Mouse (Mus musculus) embryonic facial prominence, embryonic 10.5 days (tissue): Measurements from ENCODE around the gene Iqgap3. TPM values are rescaled to one million over a fixed set of nuclear protein-coding genes. Genes with fewer than 3 reads are reported as not detected.

Experiments used
- DNase-seq: peaks from one replicate; pipeline ENCODE4 v3.0.0-alpha.2; 2017; ENCODE audit warnings: low spot score
- H3K27ac ChIP-seq: fragments of 300-500 bp; sonication (generic); replicated peaks from 2 replicates; pipeline ENCODE4 v1.5.1; 2016; ENCODE audit warnings: mild to moderate bottlenecking
- H3K27me3 ChIP-seq: fragments of 300-500 bp; sonication (generic); replicated peaks from 2 replicates; pipeline ENCODE4 v1.6.1; 2016; ENCODE audit warnings: low read depth, mild to moderate bottlenecking; ENCODE audit not compliant: poor library complexity, severe bottlenecking
- H3K36me3 ChIP-seq: fragments of 300-500 bp; sonication (generic); replicated peaks from 2 replicates; pipeline ENCODE4 v1.6.1; 2016; ENCODE audit warnings: mild to moderate bottlenecking, moderate library complexity
- H3K4me1 ChIP-seq: fragments of 300-500 bp; sonication (generic); 2 replicates; pipeline ENCODE4 v1.6.1; 2016
- H3K4me3 ChIP-seq: fragments of 300-500 bp; sonication (generic); 2 replicates; pipeline ENCODE4 v1.5.1; 2016; ENCODE audit warnings: mild to moderate bottlenecking, moderate library complexity
- H3K9me3 ChIP-seq: fragments of 300-500 bp; sonication (generic); 2 replicates; pipeline ENCODE4 v1.6.1; 2016; ENCODE audit warnings: mild to moderate bottlenecking
- WGBS: fragments of 180-500 bp; shearing (Covaris S2); methylation state at CpG from one replicate; pipeline ENCODE4 v1.1.7; 2016; 5-methylcytosine and 5-hydroxymethylcytosine counted together
- polyA plus RNA-seq: library from polyadenylated mRNA; unstranded; fragments of >200 nt; fragmentation: Nextera tagmentation; extraction: Ambion mirVana; gene quantifications from 2 replicates; pipeline ENCODE4 v1.2.1, GENCODE M21; 2016

The Iqgap3 gene
- polyA plus RNA-seq, 1 experiment from 2014 or later: 28.2 TPM

DNA sequence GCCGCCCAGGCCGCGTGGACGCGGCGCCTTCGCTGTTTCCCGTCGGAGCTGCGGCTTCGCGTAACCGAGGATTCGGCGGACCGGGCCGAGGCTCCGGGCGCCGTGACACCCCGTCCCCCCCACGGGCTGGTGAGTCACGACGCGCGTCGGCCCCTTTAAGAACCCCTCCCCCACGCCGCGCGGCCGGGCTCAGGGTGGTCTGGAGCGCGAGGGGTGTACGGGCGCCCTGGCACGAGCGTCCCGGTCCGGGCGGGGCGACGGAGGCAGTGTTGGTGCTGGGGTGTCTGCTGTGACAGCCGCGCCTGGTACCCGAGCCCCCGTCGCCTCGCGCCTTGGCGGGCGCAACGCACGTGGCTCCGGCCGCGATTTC is 60.8 kb downstream of the Iqgap3 start:
- Histone ChIP-seq H3K36me3 (no peaks in the 10 kb centered on the region), H3K27me3 (peaks cover 26% of the 10 kb centered on the region), H3K4me3 (peak overlapping the region; percentile 90), H3K4me1 (peaks cover 94% of the 10 kb centered on the region), H3K9me3 (no peaks in the 10 kb centered on the region), H3K27ac (peak overlapping the region; percentile 92)
- under 1% methylated on average over 57 of the region's 57 CpGs for WGBS
- no peak for DNase-seq

DNA sequence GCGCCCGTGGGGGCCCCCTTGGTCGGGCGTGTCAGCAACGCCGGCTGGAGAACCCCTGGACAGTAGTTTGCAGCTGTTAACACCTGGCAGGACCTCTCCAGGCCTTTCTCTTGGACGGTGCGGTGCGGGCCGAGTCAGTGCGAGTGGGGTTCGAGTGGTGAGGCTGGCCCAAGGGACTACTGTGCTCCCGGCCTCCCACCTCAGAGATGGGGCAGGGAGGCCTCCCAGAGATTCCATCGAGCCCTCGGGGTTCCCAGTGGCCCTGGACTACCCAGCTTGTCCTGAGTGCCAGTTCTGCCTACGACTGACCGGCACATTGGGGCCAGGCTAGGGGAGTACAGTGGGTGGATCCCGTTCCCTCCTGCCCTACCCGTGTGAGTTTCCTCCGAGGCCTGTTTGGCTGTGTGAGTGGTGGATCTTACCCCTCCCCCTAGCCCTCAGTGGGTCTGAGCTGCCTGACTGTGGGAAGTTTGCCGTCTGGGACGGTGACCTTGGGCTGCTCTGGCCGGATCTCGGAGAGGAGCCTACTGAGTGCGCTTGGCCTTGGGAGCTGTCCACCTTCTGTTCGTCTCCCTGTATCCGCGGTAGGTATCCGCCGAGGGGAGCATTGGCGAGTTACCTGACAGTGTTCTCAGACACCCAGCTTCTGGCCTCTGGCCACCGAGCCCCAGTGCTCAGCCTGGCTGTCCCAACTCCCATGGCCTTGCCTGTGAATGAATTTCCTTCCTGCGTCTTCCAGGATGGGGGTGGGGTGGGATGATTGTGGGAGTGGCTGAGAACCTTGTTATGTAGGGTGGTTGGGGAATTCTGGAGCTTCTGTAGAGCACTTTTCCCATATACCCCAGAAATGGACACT is 61.4 kb downstream of the Iqgap3 start:
- H3K4me3 ChIP-seq: peak overlapping the region; percentile 90
- H3K4me1 ChIP-seq: peaks cover 94% of the 10 kb centered on the region
- DNase-seq: peak; percentile 63
- no peaks in the 10 kb centered on the region for H3K36me3 ChIP-seq
- peaks cover 26% of the 10 kb centered on the region for H3K27me3 ChIP-seq
- WGBS: 1% methylated on average over 33 of the region's 33 CpGs
- H3K27ac ChIP-seq: peak overlapping the region; percentile 92
- H3K9me3 ChIP-seq: no peaks in the 10 kb centered on the region

- Histone ChIP-seq H3K27me3 (peaks cover 25% of the 10 kb centered on the region), H3K4me3 (peak overlapping the region; percentile 90), H3K36me3 (no peaks in the 10 kb centered on the region), H3K27ac (peak overlapping the region; percentile 75), H3K9me3 (no peaks in the 10 kb centered on the region), H3K4me1 (peaks cover 97% of the 10 kb centered on the region)
- peak; percentile 45 for DNase-seq
- WGBS: 19% methylated on average over 5 of the region's 5 CpGs
Measured at GRCm38 (mm10) chr3:88143961-88144486, 62.3 kb downstream of the Iqgap3 start.

GRCm38 (mm10) chr3:88144648-88145410 is 63.1 kb downstream of the Iqgap3 start:
- Histone ChIP-seq H3K36me3 (no peaks in the 10 kb centered on the region), H3K27me3 (peaks cover 17% of the 10 kb centered on the region), H3K27ac (peak overlapping the region; percentile 75), H3K4me1 (peaks cover 97% of the 10 kb centered on the region), H3K4me3 (peak overlapping the region; percentile 90), H3K9me3 (no peaks in the 10 kb centered on the region)
- 65% methylated on average over 6 of the region's 6 CpGs for WGBS
- DNase-seq: no peak

GRCm38 (mm10) chr3:88145411-88145782 is 63.6 kb downstream of the Iqgap3 start:
- H3K4me1 ChIP-seq: peaks cover 97% of the 10 kb centered on the region
- DNase-seq: peak; percentile 14
- H3K9me3 ChIP-seq: no peaks in the 10 kb centered on the region
- peaks cover 11% of the 10 kb centered on the region for H3K27me3 ChIP-seq
- no peaks in the 10 kb centered on the region for H3K36me3 ChIP-seq
- 29% methylated on average over 4 of the region's 4 CpGs for WGBS
- peak overlapping the region; percentile 90 for H3K4me3 ChIP-seq
- H3K27ac ChIP-seq: peak overlapping the region; percentile 75

DNA sequence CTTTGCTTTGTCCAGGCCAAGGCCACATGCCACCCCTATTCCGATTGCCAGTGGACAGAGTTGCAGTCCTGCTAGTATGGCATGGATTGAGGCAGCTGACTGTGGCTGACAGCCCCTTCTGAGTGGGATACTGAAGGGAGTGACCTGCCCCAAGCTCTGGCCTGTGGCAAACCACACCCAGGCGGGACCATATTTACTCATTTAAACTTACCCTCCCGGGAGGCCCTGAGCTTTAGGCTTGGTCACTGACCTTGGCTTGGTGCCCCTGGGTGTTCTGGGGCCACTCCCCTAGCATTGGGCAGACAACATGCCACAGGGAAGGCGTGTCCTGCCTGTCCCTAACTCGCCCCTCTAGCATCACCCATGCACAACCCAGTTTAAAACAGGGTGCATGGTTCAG is 64.2 kb downstream of the Iqgap3 start:
- H3K9me3 ChIP-seq: no peaks in the 10 kb centered on the region
- DNase-seq: no peak
- peaks cover 97% of the 10 kb centered on the region for H3K4me1 ChIP-seq
- H3K27me3 ChIP-seq: peaks cover 6% of the 10 kb centered on the region
- 59% methylated on average over 5 of the region's 5 CpGs for WGBS
- peak overlapping the region; percentile 75 for H3K27ac ChIP-seq
- peak overlapping the region; percentile 90 for H3K4me3 ChIP-seq
- H3K36me3 ChIP-seq: no peaks in the 10 kb centered on the region

DNA sequence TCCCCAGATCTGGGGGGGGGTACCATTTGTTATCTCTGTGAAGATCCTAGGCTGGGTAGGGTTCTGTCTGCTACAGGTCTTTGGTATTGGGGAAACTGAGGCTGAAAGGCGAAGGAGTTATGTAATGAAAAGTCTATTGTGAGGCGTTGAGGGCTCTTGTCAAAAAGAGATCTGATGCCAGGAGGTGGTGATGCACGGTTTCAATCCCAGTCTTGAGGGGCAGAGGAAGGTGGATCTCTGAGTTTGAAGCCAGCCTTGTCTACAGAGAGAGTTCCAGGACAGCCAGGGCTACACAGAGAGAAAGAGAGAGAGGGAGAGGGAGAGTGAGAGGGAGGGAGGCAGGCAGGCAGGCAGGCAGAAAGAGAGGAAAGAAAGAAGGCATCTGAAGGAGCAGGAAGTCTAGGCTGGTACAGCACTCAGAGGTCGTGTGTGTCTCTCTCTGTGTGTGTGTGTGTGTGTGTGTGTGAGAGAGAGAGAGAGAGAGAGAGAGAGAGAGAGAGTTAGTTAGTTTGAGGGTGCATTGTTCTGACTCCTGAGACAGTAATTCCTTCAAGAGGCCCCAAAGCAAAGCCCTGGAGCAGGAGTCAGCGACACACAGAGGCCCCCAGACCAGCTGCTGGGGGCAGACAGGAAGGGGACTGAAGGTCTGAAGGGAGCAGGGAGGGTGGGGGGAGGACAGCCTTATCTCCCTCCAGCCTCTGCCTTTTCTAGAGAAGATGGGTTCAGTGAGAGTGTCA is 64.8 kb downstream of the Iqgap3 start:
- peak overlapping the region; percentile 90; the same call in 1 of the 2 replicates for H3K4me3 ChIP-seq
- WGBS: 41% methylated on average over 5 of the region's 5 CpGs
- no peaks in the 10 kb centered on the region for H3K27me3 ChIP-seq
- H3K36me3 ChIP-seq: peaks cover 4% of the 10 kb centered on the region; the same call in 1 of the 2 replicates
- H3K4me1 ChIP-seq: peaks cover 97% of the 10 kb centered on the region
- no peak for DNase-seq
- peak overlapping the region; percentile 75 for H3K27ac ChIP-seq
- H3K9me3 ChIP-seq: no peaks in the 10 kb centered on the region

- 71% methylated on average over 2 of the region's 2 CpGs for WGBS
Measured at GRCm38 (mm10) chr3:88147444-88147843, 65.7 kb downstream of the Iqgap3 start.

DNA sequence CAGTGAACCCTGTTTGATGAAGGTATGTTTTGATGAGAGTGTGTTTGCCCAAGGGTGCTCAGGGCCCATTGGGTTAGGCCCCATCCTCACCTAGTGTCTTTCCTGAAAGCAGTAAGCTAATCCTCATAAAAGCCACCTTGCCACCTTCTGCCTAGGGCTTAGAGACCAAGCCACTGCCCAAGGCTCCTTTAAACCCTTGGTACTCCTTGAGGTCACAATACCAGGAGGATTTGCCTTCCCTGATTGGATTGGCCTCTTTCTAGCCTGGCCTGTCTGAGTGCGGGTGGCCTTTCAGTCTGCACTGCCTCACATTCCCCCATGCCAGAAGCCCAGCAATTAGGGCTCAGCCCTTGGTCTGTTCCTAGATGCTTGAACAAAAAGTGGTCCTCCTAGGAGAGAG is 66.1 kb downstream of the Iqgap3 start:
- Histone ChIP-seq H3K27ac (no peak overlapping the region), H3K4me1 (peaks cover 94% of the 10 kb centered on the region), H3K27me3 (no peaks in the 10 kb centered on the region), H3K9me3 (no peaks in the 10 kb centered on the region), H3K4me3 (no peak overlapping the region), H3K36me3 (peaks cover 4% of the 10 kb centered on the region; the same call in 1 of the 2 replicates)
- no peak for DNase-seq
- 86% methylated on average over 1 of the region's 1 CpGs for WGBS

More at GRCm38 (mm10) chr3:88147444-88147843, 65.7 kb downstream of the Iqgap3 start:
- H3K9me3 ChIP-seq: no peaks in the 10 kb centered on the region
- peaks cover 99% of the 10 kb centered on the region for H3K4me1 ChIP-seq
- H3K36me3 ChIP-seq: peaks cover 4% of the 10 kb centered on the region; the same call in 1 of the 2 replicates
- H3K27me3 ChIP-seq: no peaks in the 10 kb centered on the region
- no peak overlapping the region for H3K4me3 ChIP-seq
- H3K27ac ChIP-seq: no peak overlapping the region; the same call in 1 of the 2 replicates
- DNase-seq: no peak

DNA sequence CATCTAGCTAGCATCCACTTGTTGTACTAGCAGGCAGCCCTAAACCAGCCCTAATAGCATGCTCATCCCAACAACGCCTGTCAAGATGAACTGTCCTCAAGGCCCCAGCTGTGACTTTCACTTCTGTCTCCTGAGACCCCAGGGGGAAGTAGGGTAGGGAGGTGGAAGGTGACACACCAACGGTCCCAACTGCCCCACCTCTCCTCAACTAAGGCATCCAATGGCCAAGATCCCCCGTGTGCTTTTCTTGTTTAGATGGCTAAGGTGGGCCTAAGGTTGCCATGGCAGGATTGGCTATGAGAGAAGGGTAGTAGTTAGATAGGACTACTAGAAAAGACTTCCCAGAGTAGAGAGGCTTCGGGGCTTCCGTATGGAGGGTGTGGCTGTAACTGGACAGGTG is 66.6 kb downstream of the Iqgap3 start:
- WGBS: 85% methylated on average over 5 of the region's 5 CpGs
- no peak for DNase-seq
- H3K4me1 ChIP-seq: peaks cover 93% of the 10 kb centered on the region
- H3K27ac ChIP-seq: no peak overlapping the region
- peaks cover 4% of the 10 kb centered on the region; the same call in 1 of the 2 replicates for H3K36me3 ChIP-seq
- H3K27me3 ChIP-seq: no peaks in the 10 kb centered on the region
- no peaks in the 10 kb centered on the region for H3K9me3 ChIP-seq
- H3K4me3 ChIP-seq: no peak overlapping the region

GRCm38 (mm10) chr3:88148776-88149509 is 67.2 kb downstream of the Iqgap3 start:
- Histone ChIP-seq H3K36me3 (peaks cover 4% of the 10 kb centered on the region; the same call in 1 of the 2 replicates), H3K9me3 (no peaks in the 10 kb centered on the region), H3K4me3 (peak overlapping the region; percentile 33; the same call in 1 of the 2 replicates), H3K27me3 (no peaks in the 10 kb centered on the region), H3K27ac (peak overlapping the region; percentile 63), H3K4me1 (peaks cover 87% of the 10 kb centered on the region)
- DNase-seq: no peak
- 72% methylated on average over 4 of the region's 4 CpGs for WGBS
